19 mouse cellular contexts compared by ENCODE assay signal in genomic region chr9:50865803-50866202, GRCm38 (mm10). TPM values are rescaled to one million over a fixed set of nuclear protein-coding genes. Genes with fewer than 3 reads are reported as not detected.
DNase-seq lines count a peak whose midpoint lies in the region; ATAC-seq and TF ChIP-seq lines count a peak whose summit lies in the region.
"Had no signal": no experiment of that assay in that cellular context is flagged by ENCODE, and none has a peak within 500 bp of the region (broad histone marks: within the 10 kb centered on the region; RNA-seq: fewer than 3 reads in every experiment).

No protein-coding gene starts in this region.

- H3K9ac ChIP-seq in heart, embryonic 15.5 days = no peak overlapping the region
- H3K9ac ChIP-seq: embryonic facial prominence, embryonic 12.5 days; forebrain, embryonic 12.5 days; liver, embryonic 14.5 days had no signal

- H3K9me3 ChIP-seq in heart, embryonic 15.5 days (replicated peaks) = no peaks in the 10 kb centered on the region
- no peaks in the 10 kb centered on the region for H3K9me3 ChIP-seq in forebrain, embryonic 10.5 days
- H3K9me3 ChIP-seq: embryonic facial prominence, embryonic 12.5 days; forebrain, embryonic 12.5 days; limb, embryonic 10.5 days had no signal

- DNase-seq in heart, adult 9 months (ENCODE audit: low spot score in 2 of 2) = no peak
- peak; percentile 40 for DNase-seq in thymus, adult 2 months
- no peak for DNase-seq in cerebellum, postnatal 10 days
- no peak for DNase-seq in forebrain, embryonic 10.5 days (ENCODE audit: extremely low spot score, low spot score)
- DNase-seq: adrenal gland, adult 8-10 months; cerebellum, postnatal 25 days; kidney, postnatal 14 days; right cerebral cortex, adult 18-20 months had no signal

- TF ChIP-seq POLR2A in thymus, adult 2 months (IDR thresholded peaks at IDR 0.05; ENCODE audit: control insufficient read depth, extremely low read depth, insufficient read depth, low read length, poor library complexity) = no peak

- no peak overlapping the region for H3K4me3 ChIP-seq in heart, embryonic 15.5 days
- H3K4me3 ChIP-seq in thymus, adult 2 months (ENCODE audit: control insufficient read depth, insufficient read depth, low read length) = no peak overlapping the region
- H3K4me3 ChIP-seq in forebrain, embryonic 10.5 days = no peak overlapping the region
- H3K4me3 ChIP-seq: embryonic facial prominence, embryonic 12.5 days; forebrain, embryonic 12.5 days; limb, embryonic 10.5 days had no signal

- H3K4me2 ChIP-seq in heart, embryonic 15.5 days = no peak overlapping the region
- H3K4me2 ChIP-seq: embryonic facial prominence, embryonic 12.5 days; forebrain, embryonic 12.5 days had no signal

- 68% methylated on average over 8 of the region's 8 CpGs for WGBS in heart, embryonic 15.5 days
- 18% methylated on average over 8 of the region's 8 CpGs for WGBS in thymus, adult 2 months
- 93% methylated on average over 8 of the region's 8 CpGs for WGBS in forebrain, embryonic 10.5 days

- TF ChIP-seq CTCF in thymus, adult 2 months (IDR thresholded peaks at IDR 0.05; ENCODE audit: borderline replicate concordance, control insufficient read depth, extremely low read depth, insufficient read depth, low read length, poor library complexity) = no peak

- H3K36me3 ChIP-seq in heart, embryonic 15.5 days = peaks cover 67% of the 10 kb centered on the region
- H3K36me3 ChIP-seq in thymus, adult 2 months (ENCODE audit: control insufficient read depth, insufficient read depth, low read length) = peaks cover 56% of the 10 kb centered on the region
- peaks cover 99% of the 10 kb centered on the region for H3K36me3 ChIP-seq in forebrain, embryonic 10.5 days (replicated peaks)

- peaks cover 25% of the 10 kb centered on the region for H3K4me1 ChIP-seq in heart, embryonic 15.5 days (replicated peaks)
- peaks cover 11% of the 10 kb centered on the region for H3K4me1 ChIP-seq in thymus, adult 2 months (replicated peaks; ENCODE audit: control insufficient read depth, insufficient read depth, low read length)
- H3K4me1 ChIP-seq in forebrain, embryonic 10.5 days = no peaks in the 10 kb centered on the region
- H3K4me1 ChIP-seq: embryonic facial prominence, embryonic 12.5 days; forebrain, embryonic 12.5 days; limb, embryonic 10.5 days had no signal

- ATAC-seq in heart, embryonic 15.5 days (replicated peaks; ENCODE audit: insufficient number of reproducible peaks, insufficient read depth, low FRiP score, low read depth) = no peak
- ATAC-seq in CD4-positive, CD25-positive, alpha-beta regulatory T cell, adult 4 months = peak; percentile 50
- peak; percentile 69 to 92 for ATAC-seq in hematopoietic stem cell, adult 5-6 weeks (replicated peaks in 1 of 2; ENCODE audit: insufficient read depth in 1 of 2, low FRiP score in 2 of 2, low TSS enrichment in 1 of 2, low read depth in 1 of 2, poor library complexity in 2 of 2, severe bottlenecking in 2 of 2)
- ATAC-seq in cerebellum, adult (ENCODE audit: insufficient number of reproducible peaks, low FRiP score, low TSS enrichment) = no peak
- ATAC-seq: intestine, embryonic 16.5 days; Patski had no signal

- peak overlapping the region; percentile 88 for H3K27ac ChIP-seq in heart, embryonic 15.5 days
- H3K27ac ChIP-seq in thymus, adult 2 months (ENCODE audit: control insufficient read depth, insufficient read depth, low read length) = no peak overlapping the region
- H3K27ac ChIP-seq in forebrain, embryonic 10.5 days = no peak overlapping the region
- H3K27ac ChIP-seq: embryonic facial prominence, embryonic 12.5 days; forebrain, embryonic 12.5 days; limb, embryonic 10.5 days; liver, embryonic 14.5 days; macrophage had no signal

- no peaks in the 10 kb centered on the region for H3K27me3 ChIP-seq in heart, embryonic 15.5 days
- no peaks in the 10 kb centered on the region for H3K27me3 ChIP-seq in thymus, adult 2 months (ENCODE audit: control insufficient read depth, insufficient read depth, low read length)
- H3K27me3 ChIP-seq in forebrain, embryonic 10.5 days (ENCODE audit: poor library complexity, severe bottlenecking) = no peaks in the 10 kb centered on the region
- H3K27me3 ChIP-seq: embryonic facial prominence, embryonic 12.5 days; forebrain, embryonic 12.5 days; Patski had no signal

RNA-seq across cellular contexts. Expression of gene Ppp2r1b, which starts 20.7 kb away (rescaled TPM):
- polyA plus RNA-seq in heart, embryonic 15.5 days (2015; fragmentation: Nextera tagmentation; extraction: Ambion mirVana) = 33.4 and 42.5 TPM in 2 replicates
- 10 to 100 TPM; 58.6 to 79.7 TPM for polyA plus RNA-seq in CD4-positive, CD25-positive, alpha-beta regulatory T cell, adult 4 months (2017; shearing (Covaris generic))
- total RNA-seq in hematopoietic stem cell, adult 5-6 weeks (2017) = 38.7 and 40.3 TPM in 2 replicates
- 17.1 and 19.7 TPM in 2 replicates for polyA plus RNA-seq in thymus, adult 2 months (2012; rRNA removed)
- 170 and 171 TPM in 2 replicates for polyA plus RNA-seq in forebrain, embryonic 10.5 days (2016; fragmentation: Nextera tagmentation; extraction: Ambion mirVana)

Comparison
In these comparisons a context has a peak if more than half of its experiments do, and no peak if none do; other contexts are left out.
1. ATAC-seq: peak in CD4-positive, CD25-positive, alpha-beta regulatory T cell, adult 4 months (single experiment) and hematopoietic stem cell, adult 5-6 weeks (2 of 2); none in heart, embryonic 15.5 days (single experiment) and cerebellum, adult (single experiment).